Mouse (Mus musculus) testis, adult 2 months (tissue): ENCODE results near the gene Prkag2.

Experiments
- CTCF ChIP-seq: fragments of 200-500 bp; IDR thresholded peaks from 2 replicates; pipeline ENCODE4 v1.5.1; 2012; ENCODE audit warnings: low read depth, mild to moderate bottlenecking, inconsistent platforms, low read length, moderate library complexity; ENCODE audit not compliant: control insufficient read depth, insufficient read depth, insufficient replicate concordance
- POLR2A ChIP-seq: fragments of 200-500 bp; IDR thresholded peaks from 2 replicates; pipeline ENCODE4 v1.6.1; 2012; ENCODE audit warnings: low read depth, mild to moderate bottlenecking, inconsistent platforms, low read length, moderate library complexity; ENCODE audit not compliant: control insufficient read depth

GRCm38 (mm10) chr5:24930831-24931577 is 169.4 kb downstream of the Prkag2 start:
- no peak for TF ChIP-seq POLR2A
- no peak for TF ChIP-seq CTCF
